Mouse (Mus musculus) lung, postnatal 14 days (tissue): ENCODE data around the gene Aff3.
A peak's percentile ranks its signal among the peaks of the same experiment; 100 is the strongest.

ENCODE experiments used
- DNase-seq: peaks from one replicate; pipeline ENCODE4 v3.0.0; 2021

Gene Aff3

GRCm38 (mm10) chr1:38130715-38131483, 533.9 kb downstream of the Aff3 start:
- DNase-seq = no peak

- peak; percentile 90 for DNase-seq
These were observed 535.1 kb downstream of the Aff3 start, which contains the start of gene Rev1 for GRCm38 (mm10) chr1:38129501-38130267. Gene Rev1, minus strand, starts transcription at chr1:38129801.

GRCm38 (mm10) chr1:38128919-38129436, 535.8 kb downstream of the Aff3 start:
- DNase-seq = peak; percentile 60
